Mouse (Mus musculus): ENCODE measurements at regions not wholly inside any gene's neighbourhood (a gene's known extent, or its start where the extent isn't known, plus 50 kb on each side); places are given as distances from the start of the nearest gene placed in this dataset.

DNA sequence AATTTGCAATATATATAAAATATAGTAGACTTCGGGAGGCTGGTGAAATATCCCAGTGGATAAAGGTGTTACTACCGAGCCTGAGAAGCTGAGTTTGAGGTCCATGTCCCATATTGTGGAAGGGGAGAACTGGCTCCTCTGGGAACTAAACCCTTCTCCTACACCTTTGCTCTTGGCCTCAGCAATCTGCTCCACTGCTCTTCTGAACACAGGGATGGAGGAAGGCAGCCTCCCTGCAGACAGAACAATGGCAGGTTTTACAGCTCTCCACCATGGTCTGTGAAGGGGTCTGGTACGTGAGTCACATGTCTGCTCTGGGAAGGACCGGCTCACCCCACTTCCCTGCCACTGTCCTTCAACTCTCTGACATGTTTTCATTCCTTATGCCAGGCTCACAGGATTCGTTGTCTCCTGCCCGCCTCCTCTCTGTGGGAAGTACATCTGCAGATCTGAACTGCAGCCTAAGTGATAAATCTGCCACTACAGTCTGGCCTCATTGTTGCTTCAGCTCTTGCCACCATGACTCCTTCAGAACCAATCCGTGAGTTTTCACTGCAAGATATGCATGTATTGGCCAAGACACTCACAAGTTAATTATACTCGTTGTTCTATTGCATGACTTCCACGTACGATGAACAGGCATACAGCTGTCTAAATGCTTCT is 220.0 kb upstream of the Gm9767 start:
- DNase-seq = no peak

- DNase-seq = no peak
These were observed 233.7 kb upstream of the Gm9767 start for GRCm38 (mm10) chr10:25844348-25844747.

- no peak for DNase-seq
These were observed 248.8 kb upstream of the Gm9767 start for GRCm38 (mm10) chr10:25829275-25829674.

DNA sequence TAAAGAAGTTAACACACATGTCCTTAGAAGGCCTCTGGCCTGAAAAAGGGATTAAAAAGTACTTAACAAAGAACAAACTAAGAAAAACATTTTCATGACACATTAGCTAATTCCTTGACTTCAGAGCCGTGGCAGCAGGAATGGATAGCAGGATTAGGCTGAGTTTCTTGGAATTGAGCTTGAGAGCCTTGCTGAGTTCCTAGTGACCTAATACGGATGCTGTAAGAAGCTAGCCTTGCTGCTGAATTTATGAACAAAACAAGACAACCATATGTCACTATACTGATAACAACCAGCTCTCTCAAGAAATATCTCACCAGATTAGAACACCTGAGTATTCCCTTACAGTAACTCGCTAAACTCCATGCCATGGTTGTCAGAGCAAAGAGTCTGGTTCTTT is 268.2 kb upstream of the Smlr1 start:
- no peak for DNase-seq

- no peak for DNase-seq
These were observed 265.4 kb upstream of the Smlr1 start for GRCm38 (mm10) chr10:25801499-25801898.

GRCm38 (mm10) chr10:25798881-25799280 is 262.8 kb upstream of the Smlr1 start:
- no peak for DNase-seq

DNA sequence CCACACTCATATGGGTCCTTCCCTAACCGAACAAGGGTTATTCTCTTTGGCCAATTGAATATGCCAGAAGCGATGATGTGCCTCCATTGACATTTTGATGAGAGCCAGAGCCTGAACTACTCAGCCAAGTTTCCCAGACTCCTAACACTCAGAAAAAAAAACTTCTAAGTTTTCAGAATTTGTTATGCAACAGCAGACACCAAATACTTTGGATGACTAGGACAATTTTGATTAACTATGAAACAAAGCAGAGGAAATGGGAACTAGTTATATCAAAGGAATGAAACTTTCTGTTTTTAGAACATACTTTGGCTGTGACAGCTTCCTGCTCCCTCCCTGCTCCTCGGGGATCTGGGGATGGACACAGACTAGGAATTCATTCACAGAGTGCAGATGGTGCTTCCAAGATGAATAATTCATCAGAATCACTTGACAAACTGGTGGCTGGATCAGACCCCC is 254.3 kb upstream of the Smlr1 start:
- DNase-seq = no peak

GRCm38 (mm10) chr10:25788660-25789059 is 252.6 kb upstream of the Smlr1 start:
- no peak for DNase-seq

GRCm38 (mm10) chr10:25788004-25788403 is 251.9 kb upstream of the Smlr1 start:
- no peak for DNase-seq

- DNase-seq = no peak
These were observed 247.8 kb upstream of the Smlr1 start for GRCm38 (mm10) chr10:25783861-25784260.

GRCm38 (mm10) chr10:25779476-25779875 is 243.4 kb upstream of the Smlr1 start:
- no peak for DNase-seq

DNA sequence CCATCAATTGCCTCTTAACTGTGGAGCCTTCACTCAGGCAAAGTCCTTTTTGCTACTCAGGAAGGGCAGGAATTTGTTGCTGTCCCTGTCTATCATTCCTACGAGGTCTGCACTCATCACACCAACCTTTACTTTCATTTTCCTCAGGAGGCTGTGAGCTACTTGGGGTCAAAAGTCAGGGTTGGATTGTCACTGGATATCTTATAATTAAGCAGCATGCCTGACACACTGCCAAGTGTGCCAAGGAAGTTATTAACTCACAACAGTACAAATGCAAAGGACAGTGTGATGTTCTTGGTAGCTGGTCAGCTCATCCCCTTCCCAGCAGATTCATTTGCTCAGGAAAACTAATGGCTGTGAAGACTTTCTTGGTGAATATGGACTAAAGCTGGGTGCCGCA is 241.7 kb upstream of the Smlr1 start:
- peak; percentile 54 to 76 for DNase-seq

DNA sequence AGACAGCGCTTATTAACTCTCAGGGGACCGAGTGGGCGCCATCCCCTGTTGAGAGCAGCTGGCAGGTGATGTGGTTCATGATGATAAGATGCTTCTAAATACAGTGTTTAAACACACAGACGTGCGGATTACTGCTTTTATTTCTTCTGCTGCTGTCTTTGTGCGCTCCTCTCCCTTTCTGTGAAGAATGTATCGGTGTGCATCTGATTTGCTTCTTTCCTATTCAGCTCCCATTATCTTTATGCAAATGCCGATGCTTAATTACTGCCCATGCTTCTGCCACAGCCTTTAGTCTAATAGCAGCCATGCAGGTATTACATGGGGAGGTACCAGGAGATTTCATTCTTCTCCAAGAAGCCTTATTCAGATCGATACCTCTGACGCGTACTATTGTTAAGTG is 240.6 kb upstream of the Smlr1 start:
- no peak for DNase-seq

DNA sequence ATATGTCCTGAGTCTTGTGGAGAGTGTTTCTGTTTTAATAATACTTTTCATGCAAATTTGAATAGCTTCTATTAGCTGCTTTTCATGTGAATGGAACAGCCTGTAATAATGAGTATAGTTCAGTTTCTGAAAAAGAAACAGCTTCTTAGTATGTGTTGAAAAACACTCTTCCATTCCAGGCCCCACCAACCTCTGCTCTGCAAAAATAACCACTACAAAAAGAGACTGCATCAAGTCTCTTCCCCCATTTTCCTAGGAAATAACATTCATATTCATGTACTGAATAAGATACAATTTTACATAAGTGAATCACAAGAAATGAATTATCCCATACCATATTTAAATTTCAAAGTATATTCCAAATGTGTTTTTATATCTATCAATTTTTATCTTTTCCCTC is 234.0 kb upstream of the Smlr1 start:
- DNase-seq = no peak

GRCm38 (mm10) chr10:25768456-25768855 is 232.4 kb upstream of the Smlr1 start:
- no peak for DNase-seq

GRCm38 (mm10) chr10:25754300-25754699 is 218.2 kb upstream of the Smlr1 start:
- no peak for DNase-seq

- no peak for DNase-seq
These were observed 206.6 kb upstream of the Smlr1 start for GRCm38 (mm10) chr10:25742678-25743077.

DNA sequence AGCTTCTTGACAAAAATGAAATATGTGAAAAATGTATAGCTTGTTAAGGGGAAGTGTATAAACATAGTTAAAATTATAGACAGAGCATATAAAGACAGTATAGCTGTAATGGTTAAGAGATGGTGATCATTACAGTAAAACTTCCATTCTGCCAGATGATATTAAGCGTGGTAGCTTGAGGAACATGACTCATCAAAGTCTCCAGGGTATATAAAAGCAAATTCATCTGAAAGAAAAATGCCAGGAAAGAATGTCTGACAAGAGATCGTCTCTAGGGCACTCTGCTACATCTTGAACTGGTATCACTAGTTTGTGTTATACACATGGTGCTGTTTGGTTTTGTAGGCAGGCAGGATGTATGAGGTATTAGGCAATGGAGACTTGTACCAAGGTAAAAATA is 204.9 kb upstream of the Smlr1 start:
- DNase-seq = no peak

GRCm38 (mm10) chr10:25730470-25730869 is 194.4 kb upstream of the Smlr1 start:
- no peak for DNase-seq

GRCm38 (mm10) chr10:25723966-25724365 is 187.9 kb upstream of the Smlr1 start:
- no peak for DNase-seq

DNA sequence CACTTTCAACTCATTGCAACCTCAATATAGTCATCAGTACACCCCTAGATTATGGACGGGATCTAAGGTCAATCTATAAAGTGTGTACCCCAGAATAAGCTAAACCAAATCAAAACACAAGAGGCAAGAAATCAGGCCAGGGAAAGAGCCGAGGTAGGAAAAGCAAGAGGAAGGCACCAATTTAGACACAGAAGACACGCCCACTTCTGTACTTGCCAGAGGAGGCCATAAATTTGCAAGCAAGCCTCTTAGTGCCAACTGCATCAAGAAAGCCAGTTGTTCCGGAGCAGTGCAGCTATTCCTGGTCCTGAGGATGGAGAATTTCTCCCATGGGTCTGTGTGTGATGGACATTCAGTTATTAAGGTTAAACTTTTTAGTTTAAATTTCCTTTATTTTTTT is 179.7 kb upstream of the Smlr1 start:
- no peak for DNase-seq

- no peak for DNase-seq
These were observed 178.6 kb upstream of the Smlr1 start for GRCm38 (mm10) chr10:25714636-25715035.

- no peak for DNase-seq
These were observed 178.0 kb upstream of the Smlr1 start for GRCm38 (mm10) chr10:25714041-25714440.

- DNase-seq = no peak
These were observed 171.9 kb upstream of the Smlr1 start for GRCm38 (mm10) chr10:25707951-25708350.

DNA sequence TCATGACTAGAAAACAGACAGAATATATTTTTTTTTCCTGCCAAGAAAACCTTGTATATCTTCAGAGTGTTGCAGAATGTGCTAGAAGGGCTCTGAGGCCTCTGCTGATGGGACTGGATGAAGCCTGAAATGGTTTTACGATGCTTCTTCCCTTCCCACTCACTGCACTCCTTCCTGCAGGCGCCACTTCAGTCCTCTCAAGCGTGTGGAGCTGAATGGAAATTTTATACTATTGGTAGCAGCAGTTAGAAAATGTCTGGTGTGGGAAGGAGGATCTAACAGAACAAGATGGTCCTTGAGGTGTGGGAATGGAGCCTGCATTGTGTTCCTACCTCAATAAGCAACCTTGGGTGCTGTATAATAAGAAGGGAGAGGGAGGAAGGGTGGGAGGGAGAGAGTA is 166.1 kb upstream of the Smlr1 start:
- DNase-seq = no peak

Data from kidney, postnatal 25 days (tissue).